Mouse (Mus musculus): Measurements from ENCODE around the gene Proser1. TPM values are rescaled to one million over a fixed set of nuclear protein-coding genes. Genes with fewer than 3 reads are reported as not detected.

Proser1 gene
- polyA plus RNA-seq, 1 experiment from 2014 or later = 20.9 TPM

- Histone ChIP-seq H3K4me3 (replicated peaks; ENCODE audit: low read depth, low read length) (no peak overlapping the region), H3K27ac (replicated peaks; ENCODE audit: low read depth, low read length) (no peak overlapping the region), H3K27me3 (ENCODE audit: control insufficient read depth, insufficient read depth, low read length) (no peaks in the 10 kb centered on the region), H3K36me3 (ENCODE audit: control insufficient read depth, insufficient read depth, low read length) (peaks cover 69% of the 10 kb centered on the region), H3K4me1 (ENCODE audit: control insufficient read depth, insufficient read depth, low read length) (no peaks in the 10 kb centered on the region), H3K4me2 (ENCODE audit: low read length) (no peak overlapping the region), H3K9me3 (ENCODE audit: control insufficient read depth, low read length) (no peaks in the 10 kb centered on the region), H3K9ac (replicated peaks; ENCODE audit: low read length) (no peak overlapping the region)
- ATAC-seq (ENCODE audit: low FRiP score, low TSS enrichment) = no peak
- no peak for DNase-seq
- WGBS = 98% methylated on average over 5 of the region's 5 CpGs
Observed at GRCm38 (mm10) chr3:53472061-53472460, 8.6 kb downstream of the Proser1 start.

GRCm38 (mm10) chr3:53474179-53474578 is 10.7 kb downstream of the Proser1 start:
- H3K27ac ChIP-seq (replicated peaks; ENCODE audit: low read depth, low read length) = no peak overlapping the region
- no peaks in the 10 kb centered on the region for H3K4me1 ChIP-seq (ENCODE audit: control insufficient read depth, insufficient read depth, low read length)
- H3K9me3 ChIP-seq (ENCODE audit: control insufficient read depth, low read length) = no peaks in the 10 kb centered on the region
- H3K36me3 ChIP-seq (ENCODE audit: control insufficient read depth, insufficient read depth, low read length) = peaks cover 90% of the 10 kb centered on the region
- no peak overlapping the region for H3K4me2 ChIP-seq (ENCODE audit: low read length)
- H3K9ac ChIP-seq (replicated peaks; ENCODE audit: low read length) = no peak overlapping the region
- no peak overlapping the region for H3K4me3 ChIP-seq (replicated peaks; ENCODE audit: low read depth, low read length)
- 78% methylated on average over 4 of the region's 4 CpGs for WGBS
- no peak for ATAC-seq (ENCODE audit: low FRiP score, low TSS enrichment)
- no peak for DNase-seq
- H3K27me3 ChIP-seq (ENCODE audit: control insufficient read depth, insufficient read depth, low read length) = no peaks in the 10 kb centered on the region

- Histone ChIP-seq H3K9ac (replicated peaks; ENCODE audit: low read length) (no peak overlapping the region), H3K27ac (replicated peaks; ENCODE audit: low read depth, low read length) (no peak overlapping the region), H3K36me3 (ENCODE audit: control insufficient read depth, insufficient read depth, low read length) (peaks cover 95% of the 10 kb centered on the region), H3K27me3 (ENCODE audit: control insufficient read depth, insufficient read depth, low read length) (no peaks in the 10 kb centered on the region), H3K9me3 (ENCODE audit: control insufficient read depth, low read length) (no peaks in the 10 kb centered on the region), H3K4me3 (replicated peaks; ENCODE audit: low read depth, low read length) (no peak overlapping the region), H3K4me1 (ENCODE audit: control insufficient read depth, insufficient read depth, low read length) (no peaks in the 10 kb centered on the region), H3K4me2 (ENCODE audit: low read length) (no peak overlapping the region)
- ATAC-seq (ENCODE audit: low FRiP score, low TSS enrichment) = no peak; the same call in 1 of the 2 replicates
- WGBS = 58% methylated on average over 6 of the region's 6 CpGs
- peak; percentile 78 for DNase-seq
Observed at GRCm38 (mm10) chr3:53475889-53476288, 12.4 kb downstream of the Proser1 start.

GRCm38 (mm10) chr3:53477468-53477867 is 14.0 kb downstream of the Proser1 start:
- 88% methylated on average over 17 of the region's 17 CpGs for WGBS
- ATAC-seq (ENCODE audit: low FRiP score, low TSS enrichment) (no peak), DNase-seq (no peak)
- Histone ChIP-seq H3K36me3 (ENCODE audit: control insufficient read depth, insufficient read depth, low read length) (peaks cover 95% of the 10 kb centered on the region), H3K4me3 (replicated peaks; ENCODE audit: low read depth, low read length) (no peak overlapping the region), H3K9ac (replicated peaks; ENCODE audit: low read length) (no peak overlapping the region), H3K4me2 (ENCODE audit: low read length) (no peak overlapping the region), H3K27me3 (ENCODE audit: control insufficient read depth, insufficient read depth, low read length) (no peaks in the 10 kb centered on the region), H3K9me3 (ENCODE audit: control insufficient read depth, low read length) (no peaks in the 10 kb centered on the region), H3K4me1 (ENCODE audit: control insufficient read depth, insufficient read depth, low read length) (no peaks in the 10 kb centered on the region), H3K27ac (replicated peaks; ENCODE audit: low read depth, low read length) (no peak overlapping the region)

GRCm38 (mm10) chr3:53478419-53479046 is 15.1 kb downstream of the Proser1 start:
- H3K9me3 ChIP-seq (ENCODE audit: control insufficient read depth, low read length) = no peaks in the 10 kb centered on the region
- no peaks in the 10 kb centered on the region for H3K4me1 ChIP-seq (ENCODE audit: control insufficient read depth, insufficient read depth, low read length)
- H3K27ac ChIP-seq (replicated peaks; ENCODE audit: low read depth, low read length) = no peak overlapping the region
- WGBS = 98% methylated on average over 30 of the region's 30 CpGs
- no peak overlapping the region for H3K9ac ChIP-seq (replicated peaks; ENCODE audit: low read length)
- ATAC-seq (ENCODE audit: low FRiP score, low TSS enrichment) (0 out of 2 replicates have a peak, but pooled peaks have one; percentile 11), DNase-seq (no peak)
- no peak overlapping the region for H3K4me2 ChIP-seq (ENCODE audit: low read length)
- H3K36me3 ChIP-seq (ENCODE audit: control insufficient read depth, insufficient read depth, low read length) = peaks cover 88% of the 10 kb centered on the region
- H3K4me3 ChIP-seq (replicated peaks; ENCODE audit: low read depth, low read length) = no peak overlapping the region
- H3K27me3 ChIP-seq (ENCODE audit: control insufficient read depth, insufficient read depth, low read length) = no peaks in the 10 kb centered on the region

- no peak overlapping the region for H3K27ac ChIP-seq (replicated peaks; ENCODE audit: low read depth, low read length)
- H3K4me2 ChIP-seq (ENCODE audit: low read length) = no peak overlapping the region
- no peak for DNase-seq
Observed at GRCm38 (mm10) chr3:53483414-53484059, 20.1 kb downstream of the Proser1 start.

GRCm38 (mm10) chr3:53486561-53486960 is 23.1 kb downstream of the Proser1 start:
- no peak for ATAC-seq (ENCODE audit: low FRiP score, low TSS enrichment)
- H3K4me2 ChIP-seq (ENCODE audit: low read length) = no peak overlapping the region
- WGBS = 90% methylated on average over 10 of the region's 10 CpGs

More at GRCm38 (mm10) chr3:53483414-53484059, 20.1 kb downstream of the Proser1 start:
- no peak for ATAC-seq (ENCODE audit: low FRiP score, low TSS enrichment)
- no peaks in the 10 kb centered on the region for H3K27me3 ChIP-seq (ENCODE audit: control insufficient read depth, insufficient read depth, low read length)
- no peaks in the 10 kb centered on the region for H3K9me3 ChIP-seq (ENCODE audit: control insufficient read depth, low read length)
- H3K4me1 ChIP-seq (ENCODE audit: control insufficient read depth, insufficient read depth, low read length) = no peaks in the 10 kb centered on the region
- WGBS = 93% methylated on average over 8 of the region's 8 CpGs
- H3K36me3 ChIP-seq (ENCODE audit: control insufficient read depth, insufficient read depth, low read length) = peaks cover 43% of the 10 kb centered on the region
- H3K9ac ChIP-seq (replicated peaks; ENCODE audit: low read length) = no peak overlapping the region
- no peak overlapping the region for H3K4me3 ChIP-seq (replicated peaks; ENCODE audit: low read depth, low read length)

GRCm38 (mm10) chr3:53486996-53487576 is 23.6 kb downstream of the Proser1 start:
- DNase-seq = no peak
- 84% methylated on average over 9 of the region's 9 CpGs for WGBS

More at GRCm38 (mm10) chr3:53486561-53486960, 23.1 kb downstream of the Proser1 start:
- H3K4me1 ChIP-seq (ENCODE audit: control insufficient read depth, insufficient read depth, low read length) = no peaks in the 10 kb centered on the region
- no peak overlapping the region for H3K4me3 ChIP-seq (replicated peaks; ENCODE audit: low read depth, low read length)
- H3K9ac ChIP-seq (replicated peaks; ENCODE audit: low read length) = no peak overlapping the region
- no peaks in the 10 kb centered on the region for H3K27me3 ChIP-seq (ENCODE audit: control insufficient read depth, insufficient read depth, low read length)
- H3K36me3 ChIP-seq (ENCODE audit: control insufficient read depth, insufficient read depth, low read length) = peaks cover 16% of the 10 kb centered on the region
- H3K9me3 ChIP-seq (ENCODE audit: control insufficient read depth, low read length) = no peaks in the 10 kb centered on the region
- no peak for DNase-seq
- no peak overlapping the region for H3K27ac ChIP-seq (replicated peaks; ENCODE audit: low read depth, low read length)

More at GRCm38 (mm10) chr3:53486996-53487576, 23.6 kb downstream of the Proser1 start:
- H3K4me1 ChIP-seq (ENCODE audit: control insufficient read depth, insufficient read depth, low read length) = no peaks in the 10 kb centered on the region
- H3K27me3 ChIP-seq (ENCODE audit: control insufficient read depth, insufficient read depth, low read length) = no peaks in the 10 kb centered on the region
- no peaks in the 10 kb centered on the region for H3K9me3 ChIP-seq (ENCODE audit: control insufficient read depth, low read length)
- H3K36me3 ChIP-seq (ENCODE audit: control insufficient read depth, insufficient read depth, low read length) = peaks cover 11% of the 10 kb centered on the region
- no peak overlapping the region for H3K4me3 ChIP-seq (replicated peaks; ENCODE audit: low read depth, low read length)
- no peak overlapping the region for H3K9ac ChIP-seq (replicated peaks; ENCODE audit: low read length)
- no peak for ATAC-seq (ENCODE audit: low FRiP score, low TSS enrichment)
- H3K27ac ChIP-seq (replicated peaks; ENCODE audit: low read depth, low read length) = no peak overlapping the region
- no peak overlapping the region for H3K4me2 ChIP-seq (ENCODE audit: low read length)
